Mouse (Mus musculus) common myeloid progenitor, adult 5-6 weeks (primary cell): ENCODE results near the gene Bicd2. TPM values are rescaled to one million over a fixed set of nuclear protein-coding genes. Genes with fewer than 3 reads are reported as not detected.

ENCODE experiments used
- ATAC-seq: replicated peaks from 2 replicates; pipeline ENCODE4 v1.8.0; 2016; ENCODE audit warnings: low read depth, mild to moderate bottlenecking, moderate TSS enrichment, inconsistent platforms; ENCODE audit not compliant: poor library complexity, severe bottlenecking
- total RNA-seq: library from RNA; stranded (forward); fragments of 200-1000, 187-1606 nt; gene quantifications from 2 replicates; pipeline ENCODE4 v1.2.3, GENCODE M21; 2017

Bicd2 gene
- total RNA-seq, 1 experiment from 2014 or later = 24.3 TPM

DNA sequence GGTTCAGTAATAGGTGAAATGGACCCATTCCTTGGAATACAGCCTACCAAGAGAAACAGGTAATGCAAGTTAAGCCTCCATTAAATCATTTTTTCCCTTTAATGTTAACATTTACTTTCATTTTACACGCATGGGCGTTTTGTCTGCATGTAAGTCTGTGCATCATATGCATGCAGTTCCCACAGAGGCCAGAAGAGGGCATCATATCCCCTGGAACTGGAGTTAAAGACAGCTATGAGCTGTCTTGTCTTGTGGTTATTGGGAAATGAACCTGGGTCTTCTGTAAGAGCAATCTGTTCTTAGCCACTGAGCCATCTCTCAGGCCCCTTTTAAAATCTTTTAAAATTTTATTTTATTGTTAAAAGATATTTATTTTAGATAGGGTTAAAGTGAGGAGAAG, 50.0 kb downstream of the Bicd2 start:
- ATAC-seq = no peak

DNA sequence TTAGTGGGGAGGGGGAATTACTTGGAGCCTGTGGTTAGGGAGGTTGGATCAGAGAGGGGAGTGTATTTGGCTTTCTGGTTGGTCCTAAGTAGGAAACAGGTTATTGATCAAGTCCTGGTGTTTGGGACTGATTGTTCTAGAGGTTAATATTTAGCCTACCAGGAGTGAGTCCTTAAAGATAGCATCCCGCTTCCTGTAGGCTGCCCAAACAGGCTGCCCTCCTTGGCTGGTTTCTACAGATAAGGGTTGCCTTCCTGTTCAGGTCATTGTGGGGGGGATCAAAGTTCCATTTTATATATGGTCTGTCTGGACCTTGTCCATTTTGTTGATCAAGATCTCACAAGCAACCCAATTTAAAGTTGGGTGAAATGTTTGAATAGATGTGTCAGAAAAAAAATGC, 52.2 kb downstream of the Bicd2 start:
- ATAC-seq = peak; percentile 64

DNA sequence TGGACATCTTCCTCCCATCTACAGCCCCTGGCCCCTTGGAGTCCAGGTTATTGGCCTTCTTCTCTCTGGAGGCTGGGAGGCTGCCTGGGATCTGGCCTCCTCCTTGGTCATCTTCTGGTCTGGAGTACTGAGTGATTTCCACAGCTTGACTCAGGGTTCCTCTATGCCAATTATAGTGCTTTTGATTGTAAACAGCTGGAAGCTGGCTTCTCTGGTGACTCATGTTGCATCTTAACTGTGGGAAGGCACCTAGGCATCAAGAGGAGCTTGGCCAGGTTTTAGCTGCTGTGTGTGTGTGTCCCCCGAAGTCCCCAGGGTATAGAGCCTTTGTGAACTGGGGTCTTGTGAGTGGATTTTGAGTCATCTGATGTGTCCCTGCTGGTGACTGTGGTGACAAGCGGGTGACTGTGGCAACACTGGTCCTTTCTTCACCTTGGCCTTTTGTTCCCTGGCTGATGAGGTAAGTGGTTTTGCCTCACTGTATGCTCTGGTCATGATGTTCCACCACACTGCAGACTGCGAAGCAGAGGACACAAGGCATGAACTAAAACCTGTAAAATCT, 53.6 kb downstream of the Bicd2 start:
- ATAC-seq = no peak

DNA sequence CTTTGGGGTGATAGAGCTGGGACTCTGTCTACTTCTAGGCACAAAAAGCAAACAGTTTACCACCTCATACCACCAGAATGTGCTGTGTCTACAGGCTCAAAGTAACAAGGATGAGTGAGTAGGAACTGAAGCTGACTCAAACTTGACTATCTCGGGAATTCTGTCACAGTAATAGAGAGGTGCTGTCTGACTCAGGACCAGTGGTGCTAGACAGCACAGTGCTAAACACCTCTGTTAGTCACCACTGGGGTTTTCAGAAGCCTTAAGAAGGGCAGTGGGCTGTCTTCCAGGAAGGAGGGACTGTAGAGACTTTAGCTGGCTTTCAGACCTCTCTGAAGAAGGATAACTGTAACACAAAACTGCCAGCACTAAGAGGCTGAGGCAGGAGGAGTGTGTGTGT, 55.4 kb downstream of the Bicd2 start:
- no peak for ATAC-seq

DNA sequence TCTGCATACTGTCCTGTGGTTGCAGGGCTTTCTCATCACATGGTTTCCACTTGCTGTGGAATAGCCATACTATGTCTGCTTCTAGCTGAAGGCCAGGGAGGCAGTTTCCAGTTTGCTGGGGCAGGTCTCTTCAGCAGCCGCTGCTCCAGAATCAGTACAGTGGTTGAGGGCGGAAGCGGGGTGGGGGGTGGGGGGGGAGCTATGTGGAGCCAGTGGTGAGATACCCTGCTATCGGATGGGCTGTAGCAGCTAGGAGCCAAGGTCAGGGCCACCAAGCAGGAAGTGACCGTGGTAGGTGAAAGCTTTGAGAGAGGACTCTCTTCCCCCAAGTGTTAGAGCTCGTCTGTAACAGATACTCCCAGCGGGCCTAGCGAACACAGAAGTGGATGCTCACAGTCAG, 56.8 kb downstream of the Bicd2 start:
- peak; percentile 36 for ATAC-seq

DNA sequence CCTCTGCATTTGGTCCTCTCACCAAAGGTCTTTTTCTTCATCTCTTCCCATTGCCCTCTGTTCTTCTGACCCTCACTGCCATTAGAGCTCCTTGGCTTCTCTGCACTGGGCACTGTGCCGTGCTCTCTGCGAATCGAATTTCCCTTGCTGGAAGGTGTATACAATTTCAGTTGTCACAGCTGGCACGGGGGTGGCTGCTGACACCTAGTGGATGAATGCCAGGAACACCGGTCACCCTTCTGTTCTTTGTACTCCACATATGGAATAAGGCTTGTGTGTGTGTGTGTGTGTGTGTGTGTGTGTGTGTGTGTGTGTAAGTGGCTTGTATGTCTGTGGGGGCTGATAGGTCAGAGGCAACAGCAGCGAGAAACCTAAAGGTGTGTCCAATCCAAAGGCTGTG, 58.8 kb downstream of the Bicd2 start:
- ATAC-seq = peak; percentile 61

DNA sequence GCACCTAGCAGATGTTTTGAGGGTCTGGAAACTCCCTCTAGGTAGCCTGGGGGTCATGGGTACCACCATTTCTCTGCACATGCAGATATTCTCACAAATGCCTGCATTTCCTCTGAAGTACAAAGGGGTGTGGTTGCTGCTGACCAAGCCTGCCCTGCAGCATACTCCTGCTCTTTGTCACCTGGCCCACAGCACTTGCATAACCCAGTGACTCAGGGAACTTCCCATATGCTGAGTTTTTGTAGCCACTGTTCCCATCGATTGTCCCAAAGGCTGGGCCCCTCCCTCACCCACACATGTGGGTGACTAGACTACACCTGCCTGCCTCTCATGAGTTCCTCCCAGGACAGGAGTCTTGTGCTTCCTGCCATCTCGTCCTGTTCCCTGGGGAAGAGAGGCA, 61.2 kb downstream of the Bicd2 start:
- ATAC-seq = no peak

DNA sequence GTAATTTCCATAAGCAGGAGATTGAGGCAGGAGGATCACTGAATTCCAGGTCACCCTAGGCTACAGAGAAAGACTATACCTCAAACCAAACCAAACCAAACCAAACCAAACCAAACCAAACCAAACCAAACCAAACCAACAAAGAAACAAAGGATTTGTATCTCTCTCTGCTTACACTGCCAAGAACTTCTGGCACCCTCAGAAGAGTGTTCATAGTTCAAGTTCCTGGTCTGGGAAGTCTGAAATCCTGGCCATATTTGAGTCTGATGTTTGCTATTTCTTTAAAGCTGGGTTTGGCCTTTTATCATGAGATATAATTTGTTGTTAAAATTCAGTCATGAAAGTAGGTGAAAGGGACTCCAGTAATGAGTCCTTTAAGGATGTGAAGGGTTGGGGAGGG, 66.4 kb downstream of the Bicd2 start:
- no peak for ATAC-seq

DNA sequence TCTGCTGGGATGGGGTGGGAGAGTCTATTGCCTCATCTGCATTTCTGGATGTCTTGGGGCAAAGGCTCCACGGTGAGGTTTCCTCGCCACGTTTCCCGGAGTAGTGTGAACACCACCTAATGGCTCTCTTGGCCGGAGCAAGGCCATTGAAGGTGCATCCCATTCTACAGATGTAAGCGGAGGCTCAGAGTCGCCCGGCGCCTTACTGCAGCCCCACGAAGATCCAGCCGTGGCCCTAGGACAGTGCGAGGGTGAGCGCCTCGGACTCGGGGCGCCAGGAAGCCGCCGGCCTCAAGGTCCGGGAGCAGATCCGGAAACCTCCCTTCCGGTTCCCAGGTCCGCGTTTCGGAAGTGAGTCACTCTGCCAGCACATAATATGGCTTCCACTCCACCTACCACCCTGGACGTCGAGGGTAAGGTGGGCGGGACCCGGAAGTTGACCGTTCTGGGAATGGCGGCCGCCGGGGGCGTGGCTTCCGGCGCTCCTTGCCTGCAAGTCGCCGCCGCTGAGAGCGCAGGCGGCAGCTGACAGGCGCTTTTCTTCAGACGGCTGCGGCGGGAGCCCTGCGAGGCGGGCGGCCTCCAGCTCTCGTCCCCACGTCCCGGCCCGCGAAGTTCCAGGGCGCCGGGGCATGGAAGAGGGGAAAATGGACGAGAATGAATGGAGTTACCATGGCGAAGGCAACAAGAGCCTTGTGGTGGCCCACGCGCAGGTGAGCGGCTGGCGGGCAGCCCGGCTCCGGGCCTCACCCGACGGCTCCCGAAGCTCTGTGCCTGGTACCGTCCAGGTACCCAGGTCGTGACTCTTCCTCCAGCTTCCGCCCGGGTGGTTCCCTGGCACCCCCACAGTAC, 79.6 kb downstream of the Bicd2 start, which contains the start of gene Ippk:
Ippk (plus strand) TSS at position 496 of the 852 bp plus-strand sequence.
- ATAC-seq = peak; percentile 98

DNA sequence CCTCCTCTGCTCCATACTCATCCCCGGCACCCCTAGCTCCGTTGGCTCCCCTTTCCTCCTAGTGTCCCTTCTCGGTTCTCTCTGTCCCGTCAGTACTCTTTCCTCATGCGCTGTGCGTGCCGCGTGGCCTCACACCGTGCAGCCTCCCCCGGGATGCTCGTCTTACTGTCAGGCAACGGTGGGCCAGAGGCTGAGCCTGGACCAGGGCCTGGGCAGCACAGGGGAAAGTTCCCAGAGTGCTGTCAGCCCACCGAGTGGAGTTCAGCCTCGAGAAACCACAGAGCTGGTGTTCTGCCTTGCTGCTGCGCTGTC, 80.2 kb downstream of the Bicd2 start:
- peak; percentile 26 for ATAC-seq

DNA sequence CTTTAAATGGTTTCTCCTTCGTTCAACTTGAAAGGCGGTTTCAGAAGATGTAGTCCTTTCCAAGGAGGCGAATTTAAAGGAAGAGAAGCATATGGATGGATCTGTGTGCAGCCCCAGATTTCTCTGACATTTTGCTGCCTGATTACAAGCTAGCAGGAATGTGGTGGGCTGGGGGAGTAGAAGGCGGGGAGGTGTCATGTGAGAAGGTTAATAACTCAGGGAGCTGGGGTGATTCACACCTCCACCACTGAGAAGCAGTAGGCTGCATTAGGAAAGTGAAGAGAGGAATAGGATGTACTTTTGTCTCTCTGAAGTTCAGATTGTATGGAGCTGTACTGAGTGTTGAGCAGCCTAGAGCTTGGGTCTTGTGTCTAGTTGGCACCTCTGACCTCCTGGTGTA, 80.6 kb downstream of the Bicd2 start:
- no peak for ATAC-seq

DNA sequence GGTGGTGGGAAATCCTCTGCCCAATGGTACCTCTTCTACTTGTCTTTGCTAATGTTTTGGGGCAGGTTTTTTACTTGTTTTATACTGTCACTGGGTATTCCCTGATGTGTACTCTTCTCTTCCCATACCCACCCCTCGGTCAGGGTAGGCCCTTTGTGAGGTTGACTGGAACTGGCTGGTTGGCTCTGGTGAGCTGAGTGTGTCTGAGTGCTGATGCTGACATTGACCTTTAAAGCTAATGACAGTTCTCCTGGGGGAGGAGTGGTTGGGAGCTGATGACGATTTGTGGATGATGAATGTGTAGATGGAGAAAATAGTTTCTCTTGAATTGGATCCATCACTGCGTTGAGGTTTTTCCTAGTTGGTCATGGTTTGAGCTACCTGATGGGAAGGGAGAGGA, 85.4 kb downstream of the Bicd2 start:
- ATAC-seq = no peak

DNA sequence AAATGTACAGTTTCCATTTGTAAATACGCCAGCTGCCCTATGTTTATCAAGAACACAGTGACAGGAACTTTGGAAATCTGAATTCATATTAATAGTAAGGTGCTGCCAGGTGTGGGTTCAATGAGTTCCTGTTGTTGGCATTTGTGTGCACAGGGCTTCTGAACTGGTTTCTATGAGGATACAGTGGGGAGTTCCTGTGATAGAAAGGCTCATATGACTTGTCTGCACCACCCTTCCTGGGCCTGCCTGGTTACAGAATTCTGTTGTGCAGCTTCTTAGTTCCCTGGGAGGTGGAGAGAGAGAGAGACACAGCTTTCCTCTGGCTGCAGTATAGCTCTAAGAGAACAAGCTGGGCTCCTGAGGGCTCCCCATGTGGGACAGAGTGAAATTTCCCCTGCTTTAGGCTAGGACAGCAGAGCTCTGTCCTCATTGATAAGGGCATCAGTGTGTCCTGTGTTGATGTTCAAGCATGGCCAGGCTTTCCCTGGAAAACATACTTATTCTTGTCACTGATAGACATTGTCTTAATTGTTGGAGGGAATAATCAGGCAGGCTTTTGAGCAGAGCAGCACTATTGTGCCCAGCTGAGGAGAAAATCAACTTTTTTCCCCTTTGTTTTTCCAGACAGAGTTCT, 86.8 kb downstream of the Bicd2 start:
- ATAC-seq = no peak

DNA sequence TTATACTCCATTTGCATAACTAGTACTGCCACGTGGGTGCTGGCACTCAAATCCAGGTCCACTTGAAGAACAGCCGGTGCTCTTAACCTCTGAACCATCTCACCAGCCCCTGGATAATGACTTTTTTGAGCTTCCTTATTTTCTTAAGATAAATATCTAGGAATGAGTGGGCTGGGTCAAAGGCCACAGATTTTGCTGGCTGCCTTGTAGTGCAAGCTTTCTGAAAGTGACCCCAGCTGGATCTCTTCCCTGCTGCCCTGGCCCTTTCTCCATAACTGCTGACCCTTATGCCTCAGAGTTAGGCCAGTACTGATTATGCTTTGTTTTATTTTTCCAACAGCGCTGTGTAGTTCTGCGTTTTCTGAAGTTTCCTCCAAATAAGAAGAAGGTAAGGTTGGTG, 89.1 kb downstream of the Bicd2 start:
- no peak for ATAC-seq

DNA sequence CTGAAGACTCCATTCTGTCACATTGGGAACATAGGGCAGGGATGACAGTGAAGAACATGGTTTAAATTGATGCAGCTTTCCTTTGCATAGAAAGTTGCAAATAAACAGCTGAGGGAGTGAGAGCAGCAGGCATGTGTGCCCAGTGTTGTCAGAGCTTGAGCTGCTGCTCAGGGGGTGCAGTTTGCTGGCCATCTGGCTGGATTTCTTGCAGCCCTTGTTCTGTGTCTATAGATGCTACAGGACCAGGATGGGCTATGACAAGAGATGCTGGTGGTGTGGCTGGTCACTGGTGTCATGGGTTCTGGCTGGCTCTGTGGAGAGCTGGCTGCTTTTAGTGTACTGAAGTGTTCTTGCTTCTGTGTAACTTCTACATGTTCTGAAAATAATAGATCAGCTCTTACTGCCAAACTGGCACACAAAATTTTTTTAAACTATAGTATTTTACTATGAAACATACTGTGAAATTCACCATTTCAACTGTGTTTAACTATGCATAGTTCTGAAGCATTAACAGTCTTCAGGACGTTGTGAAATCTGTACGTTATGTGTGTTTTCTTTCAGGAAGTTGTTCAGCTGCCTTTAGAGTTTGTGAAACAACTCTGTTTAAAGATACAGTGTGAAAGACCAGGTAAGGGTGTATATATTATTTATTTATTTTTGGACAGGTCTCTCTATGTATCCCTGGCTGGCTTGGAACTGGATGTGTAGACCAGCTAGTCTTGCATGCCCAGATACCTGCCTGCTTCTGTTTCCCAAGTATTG, 92.1 kb downstream of the Bicd2 start:
- no peak for ATAC-seq

DNA sequence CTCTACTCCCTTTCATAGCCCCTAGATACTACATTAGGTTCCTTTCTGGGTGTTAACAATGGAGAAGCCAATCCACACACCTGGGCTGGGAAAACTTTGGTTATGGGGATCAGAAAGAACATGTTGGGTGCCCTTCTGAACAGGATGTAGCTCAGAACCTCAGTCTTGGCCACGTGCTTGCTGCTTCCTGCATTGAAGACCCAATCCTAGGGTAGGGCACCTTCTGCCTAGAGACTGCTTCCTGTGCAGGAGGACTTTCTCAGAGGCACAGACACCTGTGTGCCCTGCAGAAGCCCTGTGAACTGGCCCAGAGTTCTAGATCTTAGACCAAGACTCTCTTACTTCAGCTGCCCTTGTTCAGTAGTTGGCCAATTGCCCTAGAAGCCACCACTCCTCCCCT, 94.4 kb downstream of the Bicd2 start:
- no peak for ATAC-seq

DNA sequence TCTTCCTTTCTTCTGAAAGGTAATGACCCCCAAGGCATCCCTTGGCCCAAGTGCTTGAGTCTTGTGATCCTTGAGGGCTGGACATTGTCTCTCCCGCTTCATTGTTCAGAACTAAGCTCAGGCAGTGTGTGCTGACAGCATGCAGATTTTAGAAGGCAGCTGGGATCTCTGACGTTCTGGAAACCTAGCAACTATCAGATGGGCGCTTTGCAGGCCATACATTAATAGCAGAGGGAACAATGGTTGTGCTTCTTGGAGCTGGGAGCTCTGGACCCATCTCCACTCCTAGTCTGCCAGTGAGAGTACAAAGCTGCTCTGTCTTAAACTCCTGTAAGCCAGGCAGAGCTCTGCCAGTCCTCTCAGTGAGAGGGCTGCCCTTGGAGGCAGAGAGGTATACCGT, 94.8 kb downstream of the Bicd2 start:
- no peak for ATAC-seq
